ENCODE assay signal across 9 mouse cellular contexts in the genomic region with DNA sequence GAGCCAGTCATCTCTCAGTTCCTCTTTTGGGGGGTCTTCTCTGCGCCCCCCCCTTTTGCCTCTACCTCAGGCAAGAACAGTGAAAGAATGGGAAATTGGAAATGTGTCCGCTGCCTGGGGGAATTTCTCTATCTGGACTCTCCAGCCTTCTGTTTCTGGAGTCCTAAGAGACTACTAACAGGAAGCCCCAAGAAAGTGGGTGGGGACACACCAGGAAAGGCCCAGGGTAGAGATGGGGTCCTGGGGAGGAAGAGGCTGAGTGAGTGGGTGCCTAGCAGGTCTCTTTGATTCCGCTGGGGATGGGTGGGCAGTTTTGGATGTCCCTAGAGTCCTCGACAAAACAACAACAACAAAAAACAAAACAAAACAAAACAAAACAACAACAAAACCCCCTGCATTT. TPM values are rescaled to one million over a fixed set of nuclear protein-coding genes. Genes with fewer than 3 reads are reported as not detected.
DNase-seq lines count a peak whose midpoint lies in the region; ATAC-seq lines count a peak whose summit lies in the region.
"Had no signal": no experiment of that assay in that cellular context is flagged by ENCODE, and none has a peak within 500 bp of the region (broad histone marks: within the 10 kb centered on the region; RNA-seq: fewer than 3 reads in every experiment).

No protein-coding gene starts in this region.

- H3K27ac ChIP-seq in hindbrain, embryonic 12.5 days, result no peak overlapping the region
- no peak overlapping the region for H3K27ac ChIP-seq in midbrain, embryonic 12.5 days (replicated peaks)
- H3K27ac ChIP-seq: left cerebral cortex, adult 2 months had no signal

- H3K4me2 ChIP-seq in hindbrain, embryonic 12.5 days (replicated peaks), result peak overlapping the region; percentile 90
- H3K4me2 ChIP-seq in midbrain, embryonic 12.5 days (replicated peaks), result peak overlapping the region; percentile 86

- 45% methylated on average over 4 of the region's 4 CpGs for WGBS in hindbrain, embryonic 12.5 days
- WGBS in midbrain, embryonic 12.5 days, result 48% methylated on average over 4 of the region's 4 CpGs

- H3K9me3 ChIP-seq in hindbrain, embryonic 12.5 days (replicated peaks), result no peaks in the 10 kb centered on the region
- no peaks in the 10 kb centered on the region for H3K9me3 ChIP-seq in midbrain, embryonic 12.5 days

- ATAC-seq in common myeloid progenitor, adult 5-6 weeks (replicated peaks; ENCODE audit: low read depth, poor library complexity, severe bottlenecking), result 0 out of 2 replicates have a peak, but pooled peaks have one; percentile 14
- peak; percentile 24; the same call in 1 of the 2 replicates for ATAC-seq in hindbrain, embryonic 12.5 days (ENCODE audit: low FRiP score)
- 0 out of 2 replicates have a peak, but pooled peaks have one; percentile 16 for ATAC-seq in midbrain, embryonic 12.5 days (ENCODE audit: low FRiP score, low read depth)

- no peaks in the 10 kb centered on the region for H3K27me3 ChIP-seq in hindbrain, embryonic 12.5 days
- H3K27me3 ChIP-seq in midbrain, embryonic 12.5 days, result 0 out of 2 replicates have a peak, but pooled peaks cover 6% of the 10 kb centered on the region

- H3K9ac ChIP-seq in hindbrain, embryonic 12.5 days, result peak overlapping the region; percentile 75; the same call in 1 of the 2 replicates
- H3K9ac ChIP-seq in midbrain, embryonic 12.5 days (replicated peaks), result peak overlapping the region; percentile 74; the same call in 1 of the 2 replicates

- peaks cover 21% of the 10 kb centered on the region for H3K4me1 ChIP-seq in hindbrain, embryonic 12.5 days
- H3K4me1 ChIP-seq in midbrain, embryonic 12.5 days, result peaks cover 24% of the 10 kb centered on the region

- peak overlapping the region; percentile 60 for H3K4me3 ChIP-seq in hindbrain, embryonic 12.5 days
- H3K4me3 ChIP-seq in midbrain, embryonic 12.5 days, result peak overlapping the region; percentile 61

- H3K36me3 ChIP-seq in hindbrain, embryonic 12.5 days, result no peaks in the 10 kb centered on the region
- no peaks in the 10 kb centered on the region for H3K36me3 ChIP-seq in midbrain, embryonic 12.5 days

- intact Hi-C loops in heart, postnatal 14 days (cut with DNase I), result no loop called here

- peak; percentile 13 to 18 for DNase-seq in heart, adult 18-20 months
- no peak for DNase-seq in heart, postnatal 14 days
- no peak for DNase-seq in cerebellum, adult 8-10 months
- DNase-seq in layer of hippocampus, postnatal 10 days (ENCODE audit: low spot score in 2 of 2), result no peak
- no peak for DNase-seq in embryo, embryonic 9.5 days (ENCODE audit: extremely low spot score)

RNA-seq across cellular contexts. Expression of gene Tnfsf9, which starts 0.6 kb away (rescaled TPM):
- total RNA-seq in heart, adult 18-20 months (2021), result under 1 TPM in 1 of 2 experiments, not detected in 1; 0.51 TPM
- under 1 TPM; 0.36 to 0.44 TPM for total RNA-seq in heart, postnatal 14 days (2021)
- total RNA-seq in common myeloid progenitor, adult 5-6 weeks (2017), result 0.82 and 1.7 TPM in 2 replicates
- 5.8 and 6.1 TPM in 2 replicates for polyA plus RNA-seq in hindbrain, embryonic 12.5 days (2016; fragmentation: Nextera tagmentation; extraction: Ambion mirVana)
- 6.9 and 7.8 TPM in 2 replicates for polyA plus RNA-seq in midbrain, embryonic 12.5 days (2016; fragmentation: Nextera tagmentation; extraction: Ambion mirVana)
- 1 to 10 TPM in 1 of 2 experiments, under 1 TPM in 1; 0.75 to 1.0 TPM for total RNA-seq in layer of hippocampus, postnatal 10 days (2021)

RNA-seq across cellular contexts. Expression of gene Tubb4a, which starts 16.9 kb away (rescaled TPM):
- 1 to 10 TPM; 1.2 to 1.6 TPM for total RNA-seq in heart, adult 18-20 months (2021)
- total RNA-seq in heart, postnatal 14 days (2021), result 1 to 10 TPM; 3.3 to 3.9 TPM
- total RNA-seq in common myeloid progenitor, adult 5-6 weeks (2017), result not detected in 2 replicates
- 197 and 227 TPM in 2 replicates for polyA plus RNA-seq in hindbrain, embryonic 12.5 days (2016; fragmentation: Nextera tagmentation; extraction: Ambion mirVana)
- 189 and 205 TPM in 2 replicates for polyA plus RNA-seq in midbrain, embryonic 12.5 days (2016; fragmentation: Nextera tagmentation; extraction: Ambion mirVana)
- total RNA-seq in layer of hippocampus, postnatal 10 days (2021), result 100 to 1,000 TPM; 487 to 549 TPM

RNA-seq across cellular contexts. Expression of gene Dennd1c, which starts 26.2 kb away (rescaled TPM):
- total RNA-seq in heart, adult 18-20 months (2021), result 1 to 10 TPM in 1 of 2 experiments, under 1 TPM in 1; 0.60 to 3.0 TPM
- total RNA-seq in heart, postnatal 14 days (2021), result 1 to 10 TPM; 2.0 TPM
- 4.4 and 5.0 TPM in 2 replicates for total RNA-seq in common myeloid progenitor, adult 5-6 weeks (2017)
- 3.2 and 3.7 TPM in 2 replicates for polyA plus RNA-seq in hindbrain, embryonic 12.5 days (2016; fragmentation: Nextera tagmentation; extraction: Ambion mirVana)
- polyA plus RNA-seq in midbrain, embryonic 12.5 days (2016; fragmentation: Nextera tagmentation; extraction: Ambion mirVana), result 2.4 and 3.3 TPM in 2 replicates
- 1 to 10 TPM; 1.2 to 1.9 TPM for total RNA-seq in layer of hippocampus, postnatal 10 days (2021)

RNA-seq across cellular contexts. Expression of gene Slc25a23, which starts 44.8 kb away (rescaled TPM):
- total RNA-seq in heart, adult 18-20 months (2021), result 10 to 100 TPM; 58.9 to 62.5 TPM
- total RNA-seq in heart, postnatal 14 days (2021), result 10 to 100 TPM; 69.3 to 73.8 TPM
- total RNA-seq in common myeloid progenitor, adult 5-6 weeks (2017), result 6.4 and 11.6 TPM in 2 replicates
- polyA plus RNA-seq in hindbrain, embryonic 12.5 days (2016; fragmentation: Nextera tagmentation; extraction: Ambion mirVana), result 18.7 and 22.5 TPM in 2 replicates
- 19.0 and 22.3 TPM in 2 replicates for polyA plus RNA-seq in midbrain, embryonic 12.5 days (2016; fragmentation: Nextera tagmentation; extraction: Ambion mirVana)
- 100 to 1,000 TPM; 308 to 317 TPM for total RNA-seq in layer of hippocampus, postnatal 10 days (2021)

RNA-seq across cellular contexts. Expression of gene Cd70, which starts 45.1 kb away (rescaled TPM):
- not detected for total RNA-seq in heart, adult 18-20 months (2021)
- not detected for total RNA-seq in heart, postnatal 14 days (2021)
- not detected in 2 replicates for total RNA-seq in common myeloid progenitor, adult 5-6 weeks (2017)
- 0.48 TPM in 1 of 2 replicates, not detected in the other for polyA plus RNA-seq in hindbrain, embryonic 12.5 days (2016; fragmentation: Nextera tagmentation; extraction: Ambion mirVana)
- polyA plus RNA-seq in midbrain, embryonic 12.5 days (2016; fragmentation: Nextera tagmentation; extraction: Ambion mirVana), result 0.29 and 0.38 TPM in 2 replicates
- under 1 TPM in 1 of 2 experiments, not detected in 1; 0.42 TPM for total RNA-seq in layer of hippocampus, postnatal 10 days (2021)

Comparison
In these comparisons a context has a peak if more than half of its experiments do, and no peak if none do; other contexts are left out.
1. DNase-seq: peak in heart, adult 18-20 months (2 of 2); none in heart, postnatal 14 days (0 of 2), cerebellum, adult 8-10 months (single experiment), layer of hippocampus, postnatal 10 days (0 of 2) and embryo, embryonic 9.5 days (single experiment).
2. RNA of gene Tubb4a, which starts 16.9 kb away (total RNA-seq): 487 to 549 TPM in layer of hippocampus, postnatal 10 days; 3.3 to 3.9 TPM in heart, postnatal 14 days, 1.2 to 1.6 TPM in heart, adult 18-20 months and not detected in common myeloid progenitor, adult 5-6 weeks; every median in the first group is over 10 times any median in the second.
3. Peak in every context shown above with its lines, with median percentiles within 50 percentile points of each other: ATAC-seq.